Mouse (Mus musculus) layer of hippocampus, adult 8-10 months (tissue): ENCODE data around the gene Spi1. TPM values are rescaled to one million over a fixed set of nuclear protein-coding genes. Genes with fewer than 3 reads are reported as not detected.
A peak's percentile ranks its signal among the peaks of the same experiment; 100 is the strongest.
"Not testable (repeated sequence)": the region's sequence is repeated elsewhere in the genome, so short reads cannot be mapped to it uniquely, and the experiment has no call there.

Experiments
- DNase-seq, 2 experiments: peaks; one replicate each; pipeline ENCODE4 v3.0.0; 2022; ENCODE audit warnings: low spot score in 2 of 2
- total RNA-seq, 4 experiments: library from RNA; stranded (reverse); gene quantifications; 2 replicates each; pipeline ENCODE4 v1.2.4; 2022

Spi1 gene
- total RNA-seq, result 10 to 100 TPM in 2 of 4 experiments, 1 to 10 TPM in 2; 3.8 to 17.2 (median 9.7) TPM

DNA sequence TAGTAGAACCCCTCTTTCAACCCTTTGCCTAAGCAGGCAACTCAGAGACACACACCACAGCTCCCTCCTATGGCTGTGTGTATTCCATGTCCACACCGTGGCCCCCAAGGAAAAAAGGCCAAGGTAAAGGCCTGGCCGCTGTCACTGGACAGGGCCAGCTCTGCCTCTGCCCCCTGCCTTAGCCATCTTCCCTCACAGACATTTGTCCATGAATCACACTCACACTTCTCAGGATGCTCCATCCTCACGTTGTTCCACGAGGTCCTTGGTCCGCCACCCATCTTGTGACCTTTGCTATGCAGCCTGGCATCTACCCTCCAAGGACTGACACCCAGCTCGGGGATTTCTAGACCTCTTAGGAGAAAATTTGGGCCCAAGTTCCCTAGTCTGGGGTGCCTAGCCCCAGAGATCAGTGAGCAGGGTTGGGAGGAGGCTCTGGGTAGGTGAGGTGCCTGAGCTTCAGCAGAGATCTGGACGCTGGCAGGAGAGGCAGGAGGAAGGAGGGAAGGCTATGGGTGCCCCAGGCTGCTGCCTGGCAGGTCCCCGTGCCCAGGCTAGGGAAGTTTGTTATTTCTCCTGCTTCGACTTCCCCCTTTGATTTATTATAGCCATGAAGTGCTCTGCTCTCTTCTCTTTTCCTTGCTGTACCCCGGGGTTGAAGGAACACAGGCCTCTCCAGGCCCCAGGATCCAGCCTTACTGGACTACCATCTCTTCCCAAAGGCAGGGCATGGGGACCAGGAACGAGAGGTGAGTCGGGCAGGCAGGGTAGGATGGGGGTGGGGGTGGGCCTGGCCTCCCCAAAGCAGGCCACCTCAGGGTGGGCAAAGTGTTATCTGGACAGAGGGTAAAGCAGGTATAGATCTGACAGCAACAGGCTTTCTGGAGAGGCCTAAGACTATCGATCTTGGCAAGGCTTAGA, at the start of gene Spi1:
Gene Spi1, plus strand, starts transcription at position 616 of the 921 bp plus-strand sequence.
- DNase-seq, result no peak

DNA sequence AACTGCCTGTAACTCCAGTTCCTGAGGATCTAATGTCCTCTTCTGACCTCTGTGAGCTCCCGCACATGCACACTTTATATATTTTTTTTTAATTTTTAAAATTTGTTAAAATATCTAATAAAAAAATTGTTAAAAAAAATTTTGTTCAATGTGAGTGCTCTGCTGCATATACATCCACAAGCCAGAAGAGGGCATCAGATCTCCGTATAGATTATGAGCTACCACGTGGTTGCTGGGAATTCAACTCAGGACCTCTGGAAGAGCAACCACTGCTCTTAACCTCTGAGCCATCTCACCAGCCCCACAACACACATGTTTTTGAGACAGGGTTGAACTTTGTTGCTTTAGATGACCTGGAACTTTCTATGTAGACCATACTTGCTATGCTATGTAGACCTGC, 49.2 kb upstream of the Spi1 start:
- no peak for DNase-seq

DNA sequence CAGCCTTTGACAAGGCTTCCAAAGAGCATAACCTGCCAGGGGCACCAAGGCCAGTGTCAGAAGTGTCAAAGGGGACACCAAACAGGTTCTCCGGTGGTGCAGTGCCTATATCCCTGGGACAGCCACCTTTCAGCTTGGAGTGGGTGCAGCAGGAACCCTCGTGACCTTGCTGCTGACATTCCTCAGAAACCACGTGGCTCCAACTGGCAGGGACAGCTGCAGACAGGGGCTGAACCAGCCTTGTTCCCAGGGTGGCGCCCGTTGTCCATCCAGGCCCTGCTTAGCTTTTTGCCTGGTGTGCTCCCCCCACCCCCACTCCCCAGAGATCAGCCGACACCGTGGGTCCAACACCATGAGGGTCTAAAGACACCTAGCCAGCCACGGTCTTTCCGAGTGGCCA, 46.8 kb upstream of the Spi1 start, which contains the start of gene Rapsn:
Gene Rapsn, plus strand, starts transcription at position 236 of the 400 bp plus-strand sequence.
- no peak for DNase-seq

DNA sequence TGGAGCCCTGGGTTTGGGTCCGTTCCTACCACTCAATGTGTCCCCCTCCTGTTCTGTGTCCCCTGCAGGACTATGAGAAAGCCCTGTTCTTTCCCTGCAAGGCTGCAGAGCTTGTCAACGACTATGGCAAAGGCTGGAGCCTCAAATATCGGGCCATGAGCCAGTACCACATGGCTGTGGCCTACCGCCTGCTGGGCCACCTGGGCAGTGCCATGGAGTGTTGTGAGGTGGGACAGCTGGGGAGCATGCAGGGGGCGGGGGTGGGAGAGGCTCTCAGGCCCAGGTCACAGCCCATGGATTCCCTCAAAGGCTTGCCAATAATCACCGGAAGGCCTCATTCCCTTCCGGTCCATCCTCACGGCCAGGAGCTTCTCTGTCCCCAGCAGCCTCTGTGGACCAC, 40.4 kb upstream of the Spi1 start:
- no peak for DNase-seq

DNA sequence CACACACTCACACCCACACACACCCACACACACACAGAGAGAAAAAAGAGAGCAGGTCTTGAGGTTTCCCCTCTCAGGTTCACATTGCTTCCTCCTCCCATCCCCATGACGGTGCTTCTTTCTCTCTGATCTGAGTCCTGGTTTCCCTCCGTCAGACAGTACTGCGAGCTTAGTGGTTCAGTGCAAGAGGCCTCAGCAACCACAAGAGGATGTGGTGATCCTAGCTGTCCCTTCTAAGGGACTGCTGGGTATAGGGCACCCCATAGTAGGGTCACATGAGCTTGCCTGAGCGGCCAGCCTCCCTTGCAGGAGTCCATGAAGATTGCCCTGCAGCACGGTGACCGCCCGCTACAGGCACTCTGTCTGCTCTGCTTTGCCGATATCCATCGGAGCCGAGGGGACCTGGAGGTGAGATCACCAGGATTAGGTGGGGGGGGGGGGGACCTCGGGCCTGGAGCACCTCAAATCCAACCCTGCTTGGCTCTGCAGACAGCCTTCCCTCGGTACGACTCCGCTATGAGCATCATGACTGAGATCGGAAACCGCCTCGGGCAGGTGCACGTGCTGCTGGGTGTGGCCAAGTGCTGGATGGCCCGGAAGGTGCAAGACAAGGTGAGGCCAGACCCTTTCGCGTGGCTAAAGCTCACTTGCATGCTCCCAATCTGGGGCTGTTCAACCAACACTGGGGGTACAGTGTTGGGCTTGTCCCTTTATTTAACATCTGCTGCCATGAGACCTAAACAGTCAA, 39.4 kb upstream of the Spi1 start:
- no peak for DNase-seq

GRCm38 (mm10) chr2:91044727-91045126, 37.5 kb upstream of the Spi1 start:
- no peak for DNase-seq

- not testable (repeated sequence) for DNase-seq
Observed at GRCm38 (mm10) chr2:91045805-91046204, 36.4 kb upstream of the Spi1 start.

DNA sequence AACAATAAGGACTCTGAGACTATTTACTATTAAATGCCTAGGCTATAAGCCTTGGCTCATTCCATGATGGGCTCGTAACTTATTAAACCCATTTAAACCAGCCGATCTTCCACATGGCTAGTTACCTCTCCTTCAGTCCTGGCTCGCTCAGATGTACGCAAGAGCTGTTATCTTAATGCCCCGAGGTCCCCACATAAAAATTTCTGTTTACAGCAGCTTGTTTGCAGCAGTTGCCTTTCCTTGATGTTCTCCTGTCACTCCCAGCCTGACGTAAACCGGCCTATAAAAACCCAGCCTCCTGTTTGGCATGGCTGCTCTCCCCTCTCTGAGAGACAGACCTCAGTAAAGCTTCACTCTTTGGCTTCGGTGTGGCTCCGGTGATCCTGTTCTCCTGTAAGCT, 34.8 kb upstream of the Spi1 start:
- no peak for DNase-seq

GRCm38 (mm10) chr2:91051917-91052316, 30.3 kb upstream of the Spi1 start:
- DNase-seq, result no peak

DNA sequence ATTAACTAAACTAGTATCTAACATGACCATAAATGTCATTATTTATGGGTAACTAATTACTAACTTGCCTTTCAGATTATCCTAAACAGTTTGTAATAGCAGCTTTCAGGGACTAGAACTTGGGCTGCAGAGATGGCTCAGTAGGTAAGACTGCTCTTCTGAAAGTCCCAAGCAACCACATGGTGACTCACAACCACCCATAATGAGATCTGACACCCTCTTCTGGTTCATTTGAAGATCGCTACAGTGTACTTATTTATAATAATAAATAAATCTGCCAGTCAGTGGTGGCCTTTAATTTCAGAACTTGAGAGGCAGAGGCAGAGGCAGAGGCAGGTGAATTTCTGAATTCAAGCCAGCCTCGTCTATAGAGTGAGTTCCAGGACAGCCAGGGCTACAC, 29.4 kb upstream of the Spi1 start:
- no peak for DNase-seq

GRCm38 (mm10) chr2:91053181-91053933, 28.8 kb upstream of the Spi1 start:
- no peak for DNase-seq

GRCm38 (mm10) chr2:91053934-91054382, 28.2 kb upstream of the Spi1 start, which contains the start of gene Psmc3:
Psmc3 (plus strand) TSS chr2:91054009.
- DNase-seq, result peak; percentile 93

- no peak for DNase-seq
Observed at GRCm38 (mm10) chr2:91058435-91058834, 23.8 kb upstream of the Spi1 start.

- DNase-seq, result no peak
Observed at GRCm38 (mm10) chr2:91059376-91059775, 22.8 kb upstream of the Spi1 start.

DNA sequence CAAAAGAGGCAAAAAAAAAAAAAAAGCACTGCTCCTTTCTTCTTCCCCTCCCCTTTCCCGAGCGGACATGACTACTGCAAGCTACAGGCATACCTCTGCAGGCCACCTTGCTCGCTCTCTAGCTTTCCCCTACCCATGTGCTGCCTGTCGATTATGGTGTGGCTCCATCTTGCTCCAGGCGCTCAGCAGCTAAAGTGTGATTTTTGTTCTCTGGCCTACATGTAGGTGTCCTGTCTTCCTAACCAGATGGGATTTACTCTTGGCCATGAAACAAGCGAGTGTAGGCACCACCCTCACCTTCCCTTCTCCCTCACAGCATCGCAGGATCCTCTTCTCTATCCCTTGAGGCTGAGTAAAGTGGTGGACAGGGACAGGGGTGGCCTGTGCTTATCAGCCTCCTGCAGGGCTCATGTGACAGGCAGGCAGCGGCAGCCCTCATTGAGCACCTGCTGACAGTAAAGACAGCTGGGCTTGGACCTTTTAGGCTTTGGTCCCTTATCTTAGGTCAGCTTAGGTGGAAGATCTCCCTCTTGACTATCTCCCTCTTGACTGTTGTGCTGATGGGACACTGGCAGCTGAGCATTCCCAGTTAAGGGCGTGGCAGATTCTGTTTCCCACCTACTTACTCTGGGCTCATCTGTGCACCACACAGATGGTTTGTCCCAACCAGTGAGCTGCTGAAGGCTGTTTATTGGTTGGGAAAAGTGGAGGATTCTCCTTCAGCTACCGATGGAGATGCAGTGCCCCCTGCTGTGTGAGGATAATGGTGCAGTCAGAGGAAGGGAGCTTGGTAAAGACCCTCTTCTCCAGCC, 21.4 kb upstream of the Spi1 start:
- DNase-seq, result peak; percentile 78 to 80

GRCm38 (mm10) chr2:91061849-91062481, 20.2 kb upstream of the Spi1 start:
- no peak for DNase-seq

DNA sequence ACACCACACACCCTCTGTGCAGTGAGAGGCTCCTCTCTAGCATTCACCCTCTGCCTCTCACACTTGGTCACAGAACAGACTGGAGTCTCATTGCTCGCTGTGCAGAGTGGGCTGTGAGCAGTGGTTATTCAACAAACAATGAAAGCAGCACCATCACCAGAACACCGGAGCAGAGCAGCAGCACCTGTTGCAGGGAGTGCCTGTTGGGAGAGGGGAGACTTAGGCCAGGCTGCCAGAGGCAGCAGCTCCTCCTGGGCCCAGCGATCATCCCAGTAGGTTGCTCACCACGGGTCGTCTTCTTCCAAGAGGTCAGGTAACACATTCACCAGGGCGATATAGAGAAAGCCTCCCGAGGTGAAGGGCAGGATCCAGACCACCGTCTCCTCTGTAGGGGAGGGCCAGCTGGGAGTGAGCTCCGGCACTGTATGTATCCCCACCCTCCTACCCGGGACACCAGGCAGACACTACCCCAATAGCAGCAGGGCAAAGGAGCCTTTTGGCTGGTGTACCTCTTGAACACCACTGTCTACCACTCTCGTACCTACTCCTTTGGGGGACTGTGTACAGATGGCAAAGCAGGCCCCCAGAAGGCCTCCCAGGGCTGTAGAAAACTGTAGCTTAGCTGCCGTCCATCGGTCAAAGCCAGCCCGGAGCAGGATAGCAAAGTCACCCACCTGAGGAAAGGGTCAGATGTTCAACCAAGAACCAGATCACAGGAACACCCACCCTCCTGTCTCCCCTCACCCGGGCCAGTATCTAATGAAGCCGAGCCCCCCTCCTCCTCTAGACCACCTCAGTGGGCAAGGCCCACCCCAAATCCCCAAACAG, 19.2 kb upstream of the Spi1 start:
- DNase-seq, result no peak

DNA sequence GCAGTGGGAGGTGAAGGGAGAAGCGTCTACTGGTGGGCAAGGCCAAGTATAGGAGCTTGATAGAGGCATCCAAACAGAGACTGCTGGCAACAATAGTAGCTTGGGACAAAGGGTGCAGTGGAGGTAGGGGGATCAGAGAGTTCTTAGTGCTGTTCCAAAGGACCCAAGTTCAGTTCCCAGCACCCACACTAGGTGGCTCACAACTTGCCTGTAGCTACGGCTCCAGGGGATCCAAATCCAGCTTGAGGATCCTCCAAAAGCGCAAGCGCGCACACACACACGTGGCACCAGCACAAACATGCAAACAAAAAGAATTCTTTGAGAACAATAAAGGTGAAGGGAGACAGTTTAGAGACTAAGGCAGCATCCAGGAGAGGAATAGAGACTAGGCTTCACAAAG, 18.0 kb upstream of the Spi1 start:
- DNase-seq, result no peak

DNA sequence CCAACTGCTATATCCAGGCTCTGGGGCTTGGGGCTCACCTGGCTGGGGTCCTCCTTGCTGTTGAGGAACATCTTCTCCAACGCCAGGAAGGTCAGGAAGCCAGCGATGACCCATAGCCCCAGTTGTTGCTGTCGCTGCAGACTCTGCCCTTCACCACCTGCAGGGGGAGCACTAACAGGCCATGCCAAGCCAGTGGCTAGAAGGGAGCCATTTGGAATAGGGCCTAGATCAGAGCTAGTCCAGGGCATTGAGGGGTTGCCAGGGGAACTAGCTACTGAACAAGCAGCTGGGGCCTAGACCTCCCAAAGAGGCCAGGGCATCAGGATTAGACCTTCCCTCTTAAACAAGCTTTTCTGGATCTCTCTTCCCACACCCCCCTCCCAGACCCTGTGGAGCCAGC, 16.6 kb upstream of the Spi1 start:
- DNase-seq, result peak in 1 of 2 experiments; percentile 52
